Mouse (Mus musculus): ENCODE measurements around the gene Matn4.

Matn4 gene

GRCm38 (mm10) chr2:164405060-164405459, at the start of gene Matn4:
Matn4 (minus strand) TSS chr2:164405160.
- DNase-seq (ENCODE audit: low spot score), result no peak

- DNase-seq (ENCODE audit: low spot score), result no peak
Observed at GRCm38 (mm10) chr2:164453887-164454500, 49.0 kb upstream of the Matn4 start.

GRCm38 (mm10) chr2:164453047-164453757, 48.2 kb upstream of the Matn4 start:
- no peak for DNase-seq (ENCODE audit: low spot score)

GRCm38 (mm10) chr2:164452000-164452676, 47.2 kb upstream of the Matn4 start:
- no peak for DNase-seq (ENCODE audit: low spot score)

GRCm38 (mm10) chr2:164449341-164450042, 44.5 kb upstream of the Matn4 start:
- DNase-seq (ENCODE audit: low spot score), result no peak

- no peak for DNase-seq (ENCODE audit: low spot score)
Observed at GRCm38 (mm10) chr2:164448921-164449320, 44.0 kb upstream of the Matn4 start.

- DNase-seq (ENCODE audit: low spot score), result no peak
Observed at GRCm38 (mm10) chr2:164448140-164448539, 43.2 kb upstream of the Matn4 start.

GRCm38 (mm10) chr2:164446086-164446469, 41.1 kb upstream of the Matn4 start:
- no peak for DNase-seq (ENCODE audit: low spot score)

- no peak for DNase-seq (ENCODE audit: low spot score)
Observed at GRCm38 (mm10) chr2:164445399-164446085, 40.6 kb upstream of the Matn4 start.

GRCm38 (mm10) chr2:164444701-164445100, 39.7 kb upstream of the Matn4 start:
- no peak for DNase-seq (ENCODE audit: low spot score)

GRCm38 (mm10) chr2:164443460-164444000, 38.6 kb upstream of the Matn4 start, which contains the start of gene Sdc4:
Sdc4 (minus strand) TSS chr2:164443887.
- DNase-seq (ENCODE audit: low spot score), result peak; percentile 39

GRCm38 (mm10) chr2:164443051-164443437, 38.1 kb upstream of the Matn4 start:
- DNase-seq (ENCODE audit: low spot score), result peak; percentile 84

- peak; percentile 35 for DNase-seq (ENCODE audit: low spot score)
Observed at GRCm38 (mm10) chr2:164442315-164443050, 37.5 kb upstream of the Matn4 start.

GRCm38 (mm10) chr2:164441731-164442130, 36.8 kb upstream of the Matn4 start:
- DNase-seq (ENCODE audit: low spot score), result no peak

GRCm38 (mm10) chr2:164441155-164441554, 36.2 kb upstream of the Matn4 start:
- DNase-seq (ENCODE audit: low spot score), result no peak

- DNase-seq (ENCODE audit: low spot score), result no peak
Observed at GRCm38 (mm10) chr2:164440314-164440713, 35.4 kb upstream of the Matn4 start.

GRCm38 (mm10) chr2:164439001-164439421, 34.1 kb upstream of the Matn4 start:
- DNase-seq (ENCODE audit: low spot score), result no peak

GRCm38 (mm10) chr2:164438257-164438656, 33.3 kb upstream of the Matn4 start:
- DNase-seq (ENCODE audit: low spot score), result no peak

GRCm38 (mm10) chr2:164437710-164438109, 32.8 kb upstream of the Matn4 start:
- no peak for DNase-seq (ENCODE audit: low spot score)

GRCm38 (mm10) chr2:164436961-164437360, 32.0 kb upstream of the Matn4 start:
- DNase-seq (ENCODE audit: low spot score), result no peak

Data from embryo, embryonic 10 days (tissue).